Mouse (Mus musculus) stomach, embryonic 16.5 days (tissue): ENCODE measurements at regions not wholly inside any gene's neighbourhood (a gene's known extent, or its start where the extent isn't known, plus 50 kb on each side); places are given as distances from the start of the nearest gene placed in this dataset.

ENCODE experiments used
- ATAC-seq: fragments of 200-750 bp; cut with Nextera tagmentation; 2 replicates; pipeline ENCODE4 v1.8.0; 2017; ENCODE audit warnings: moderate number of reproducible peaks, moderate TSS enrichment; ENCODE audit not compliant: insufficient read depth, low FRiP score
- H3K27ac ChIP-seq: fragments of 300-500 bp; sonication (generic); 2 replicates; pipeline ENCODE4 v1.5.1; 2014; ENCODE audit warnings: low read length
- H3K27me3 ChIP-seq: fragments of 300-500 bp; sonication (generic); 2 replicates; pipeline ENCODE4 v1.6.1; 2014; ENCODE audit warnings: low read length, control low read depth, mixed read lengths; ENCODE audit not compliant: control insufficient read depth, insufficient read depth
- H3K36me3 ChIP-seq: fragments of 300-500 bp; sonication (generic); 2 replicates; pipeline ENCODE4 v1.6.1; 2014; ENCODE audit warnings: low read length; ENCODE audit not compliant: control insufficient read depth, insufficient read depth
- H3K4me1 ChIP-seq: fragments of 300-500 bp; sonication (generic); 2 replicates; pipeline ENCODE4 v1.6.1; 2014; ENCODE audit warnings: low read length, control low read depth, mixed read lengths; ENCODE audit not compliant: control insufficient read depth, insufficient read depth
- H3K4me2 ChIP-seq: fragments of 300-500 bp; sonication (generic); 2 replicates; pipeline ENCODE4 v1.6.1; 2014; ENCODE audit warnings: low read depth, low read length, mixed read lengths
- H3K4me3 ChIP-seq: fragments of 300-500 bp; sonication (generic); replicated peaks from 2 replicates; pipeline ENCODE4 v1.5.1; 2014; ENCODE audit warnings: mild to moderate bottlenecking, low read length
- H3K9ac ChIP-seq: fragments of 300-500 bp; sonication (generic); 2 replicates; pipeline ENCODE4 v1.6.1; 2014; ENCODE audit warnings: low read length
- H3K9me3 ChIP-seq: fragments of 300-500 bp; sonication (generic); replicated peaks from 2 replicates; pipeline ENCODE4 v1.6.1; 2016; ENCODE audit warnings: low read length, control low read depth; ENCODE audit not compliant: control insufficient read depth
- WGBS: fragments of 180-500 bp; shearing (Covaris S2); extraction: QIAGEN DNeasy Blood & Tissue Kit; methylation state at CpG from one replicate; pipeline ENCODE4 v1.1.7; 2014; 5-methylcytosine and 5-hydroxymethylcytosine counted together

DNA sequence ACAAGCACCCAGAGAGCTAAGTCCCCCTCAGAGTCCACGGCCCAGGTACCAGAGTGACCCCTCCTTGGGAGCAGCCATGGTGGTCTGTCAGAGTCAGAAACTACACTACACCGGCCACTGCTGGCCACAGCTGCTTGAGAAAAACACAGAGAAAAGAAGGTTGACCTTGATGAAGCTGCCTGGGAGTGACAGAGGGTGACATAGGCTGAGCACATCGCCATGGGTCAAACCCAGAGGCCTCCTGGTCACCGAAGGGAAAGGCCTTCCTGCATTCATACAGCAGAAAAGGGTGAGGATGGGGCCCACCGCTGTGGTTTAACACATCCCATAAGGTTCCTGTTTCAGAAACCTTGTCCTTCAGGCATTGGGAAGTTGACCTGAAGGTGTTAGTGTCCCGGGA, 153.0 kb downstream of the Setd4 start:
- H3K9ac ChIP-seq: no peak overlapping the region
- no peak overlapping the region for H3K4me3 ChIP-seq
- no peak for ATAC-seq
- H3K27me3 ChIP-seq: no peaks in the 10 kb centered on the region
- no peaks in the 10 kb centered on the region for H3K9me3 ChIP-seq
- H3K4me1 ChIP-seq: 0 out of 2 replicates have a peak, but pooled peaks cover 2% of the 10 kb centered on the region
- 88% methylated on average over 6 of the region's 6 CpGs for WGBS
- no peak overlapping the region for H3K27ac ChIP-seq
- H3K4me2 ChIP-seq: no peak overlapping the region
- H3K36me3 ChIP-seq: no peaks in the 10 kb centered on the region

DNA sequence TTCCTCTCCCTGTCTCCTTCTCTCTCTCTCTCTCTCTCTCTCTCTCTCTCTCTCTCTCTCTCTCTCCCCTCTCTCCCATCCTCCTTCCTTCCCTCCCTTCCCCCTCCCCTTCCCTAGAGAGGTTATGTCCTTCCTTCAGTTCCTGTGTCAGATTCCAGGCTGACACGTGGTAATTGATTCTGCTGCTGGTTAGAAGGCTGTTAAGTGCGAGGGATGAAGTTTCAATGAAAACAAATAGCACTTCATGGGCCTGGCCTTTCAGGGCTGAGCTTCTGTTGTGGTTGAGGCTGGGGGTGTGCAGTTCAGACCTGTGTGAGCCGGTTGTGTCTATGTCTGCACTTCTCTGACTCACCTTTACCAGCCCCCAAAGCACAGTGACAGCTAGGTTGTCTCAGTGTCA, 153.9 kb downstream of the Setd4 start:
- H3K4me1 ChIP-seq: 0 out of 2 replicates have a peak, but pooled peaks cover 2% of the 10 kb centered on the region
- 28% methylated on average over 3 of the region's 3 CpGs for WGBS
- H3K27ac ChIP-seq: no peak overlapping the region
- no peaks in the 10 kb centered on the region for H3K36me3 ChIP-seq
- H3K9me3 ChIP-seq: no peaks in the 10 kb centered on the region
- H3K4me2 ChIP-seq: no peak overlapping the region
- H3K4me3 ChIP-seq: no peak overlapping the region
- no peak for ATAC-seq
- H3K9ac ChIP-seq: no peak overlapping the region
- no peaks in the 10 kb centered on the region for H3K27me3 ChIP-seq

DNA sequence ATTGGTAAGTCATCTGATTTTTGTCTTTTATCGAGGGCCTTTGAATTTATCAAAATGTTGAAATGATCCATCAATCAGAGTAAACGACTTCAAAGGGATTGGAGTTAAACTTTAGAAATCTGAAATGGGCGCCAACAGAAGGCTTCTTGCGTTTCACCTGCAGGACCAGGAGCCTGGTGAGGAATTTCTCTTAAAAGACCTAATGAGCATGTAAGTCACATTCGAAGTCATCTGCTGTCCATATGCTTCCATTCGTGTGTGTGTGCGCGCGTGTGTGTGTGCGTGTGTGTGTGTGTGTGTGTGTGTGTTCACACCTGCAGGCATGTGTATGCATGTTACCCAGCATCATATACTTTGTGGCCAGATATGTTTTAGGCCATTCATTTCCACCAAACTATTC, 155.7 kb downstream of the Setd4 start:
- H3K9ac ChIP-seq: no peak overlapping the region
- WGBS: 74% methylated on average over 10 of the region's 10 CpGs
- 0 out of 2 replicates have a peak, but pooled peaks cover 2% of the 10 kb centered on the region for H3K4me1 ChIP-seq
- ATAC-seq: no peak
- H3K27ac ChIP-seq: no peak overlapping the region
- H3K4me3 ChIP-seq: no peak overlapping the region
- H3K27me3 ChIP-seq: no peaks in the 10 kb centered on the region
- no peak overlapping the region for H3K4me2 ChIP-seq
- no peaks in the 10 kb centered on the region; the same call in 1 of the 2 replicates for H3K9me3 ChIP-seq
- H3K36me3 ChIP-seq: no peaks in the 10 kb centered on the region

DNA sequence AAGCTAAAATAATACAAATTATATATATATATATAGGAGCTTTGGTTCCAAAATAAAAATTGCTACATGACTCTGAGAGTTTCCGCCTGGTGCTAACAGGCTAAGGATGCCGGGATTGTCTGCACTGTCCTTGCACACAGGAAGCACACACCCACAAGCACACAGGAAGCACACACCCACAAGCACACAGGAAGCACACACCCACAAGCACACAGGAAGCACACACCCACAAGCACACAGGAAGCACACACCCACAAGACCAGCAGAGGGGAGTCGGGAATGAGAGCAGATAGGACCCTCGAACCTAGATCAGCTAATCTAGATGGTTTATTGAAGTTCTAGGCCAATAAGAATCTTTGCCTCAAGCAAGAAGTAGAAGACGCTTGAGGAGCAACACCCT, 156.9 kb downstream of the Setd4 start:
- Histone ChIP-seq H3K4me2 (no peak overlapping the region), H3K9ac (no peak overlapping the region), H3K4me3 (no peak overlapping the region), H3K36me3 (no peaks in the 10 kb centered on the region), H3K27ac (peak overlapping the region; percentile 72), H3K9me3 (no peaks in the 10 kb centered on the region; the same call in 1 of the 2 replicates), H3K4me1 (peaks cover 9% of the 10 kb centered on the region; the same call in 1 of the 2 replicates), H3K27me3 (no peaks in the 10 kb centered on the region)
- WGBS: 80% methylated on average over 5 of the region's 5 CpGs
- no peak for ATAC-seq

DNA sequence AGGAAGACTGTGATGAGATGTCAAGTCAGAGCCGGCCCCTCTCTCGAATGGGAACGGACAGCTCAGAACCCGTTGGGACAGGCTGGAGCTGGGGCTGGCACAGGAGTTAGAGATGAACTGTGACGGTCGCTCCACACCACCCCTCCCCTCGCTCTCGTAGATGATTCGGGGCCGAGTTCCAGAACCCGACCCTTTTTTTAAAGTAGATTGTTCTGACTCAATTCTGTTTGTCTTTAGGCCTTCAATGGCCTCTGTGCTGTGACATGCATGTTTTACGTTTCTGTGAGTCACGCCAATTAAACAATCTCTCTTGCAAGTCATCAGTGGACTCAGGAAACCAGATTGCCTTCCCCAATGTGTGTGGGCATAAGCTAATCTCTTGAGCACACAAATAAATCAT, 157.7 kb downstream of the Setd4 start:
- peak; percentile 78 for ATAC-seq
- H3K27ac ChIP-seq: peak overlapping the region; percentile 72
- no peaks in the 10 kb centered on the region for H3K27me3 ChIP-seq
- no peaks in the 10 kb centered on the region; the same call in 1 of the 2 replicates for H3K9me3 ChIP-seq
- 47% methylated on average over 13 of the region's 13 CpGs for WGBS
- H3K4me1 ChIP-seq: peaks cover 9% of the 10 kb centered on the region; the same call in 1 of the 2 replicates
- H3K4me2 ChIP-seq: no peak overlapping the region
- no peak overlapping the region for H3K9ac ChIP-seq
- H3K4me3 ChIP-seq: no peak overlapping the region
- no peaks in the 10 kb centered on the region for H3K36me3 ChIP-seq

DNA sequence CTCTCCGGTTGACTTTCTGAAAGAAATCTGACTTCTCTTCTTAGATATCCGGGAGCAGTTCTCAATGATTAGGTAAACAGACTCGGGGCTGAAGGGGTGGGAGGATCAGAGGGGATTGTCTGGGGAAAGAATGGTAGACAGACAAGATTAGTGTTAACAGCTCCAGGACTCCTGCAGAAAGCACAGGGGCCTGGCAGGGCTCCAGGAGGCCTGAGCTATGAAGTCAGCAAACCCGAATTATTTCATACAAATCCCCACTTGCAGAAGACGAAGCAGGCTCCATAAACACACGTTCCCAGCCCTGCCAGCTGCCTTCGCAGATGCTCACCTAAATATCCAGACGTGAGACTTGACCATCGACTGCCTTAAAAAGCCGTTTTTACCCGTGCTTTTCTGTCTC, 161.0 kb downstream of the Setd4 start:
- Histone ChIP-seq H3K27ac (peak overlapping the region; percentile 64), H3K4me2 (peak overlapping the region; percentile 29; the same call in 1 of the 2 replicates), H3K4me3 (0 out of 2 replicates have a peak overlapping the region, but pooled peaks have one; percentile 8), H3K4me1 (peaks cover 13% of the 10 kb centered on the region), H3K9ac (peak overlapping the region; percentile 26; the same call in 1 of the 2 replicates), H3K9me3 (no peaks in the 10 kb centered on the region; the same call in 1 of the 2 replicates), H3K27me3 (no peaks in the 10 kb centered on the region), H3K36me3 (no peaks in the 10 kb centered on the region)
- WGBS: 19% methylated on average over 11 of the region's 11 CpGs
- ATAC-seq: peak; percentile 30; the same call in 1 of the 2 replicates

DNA sequence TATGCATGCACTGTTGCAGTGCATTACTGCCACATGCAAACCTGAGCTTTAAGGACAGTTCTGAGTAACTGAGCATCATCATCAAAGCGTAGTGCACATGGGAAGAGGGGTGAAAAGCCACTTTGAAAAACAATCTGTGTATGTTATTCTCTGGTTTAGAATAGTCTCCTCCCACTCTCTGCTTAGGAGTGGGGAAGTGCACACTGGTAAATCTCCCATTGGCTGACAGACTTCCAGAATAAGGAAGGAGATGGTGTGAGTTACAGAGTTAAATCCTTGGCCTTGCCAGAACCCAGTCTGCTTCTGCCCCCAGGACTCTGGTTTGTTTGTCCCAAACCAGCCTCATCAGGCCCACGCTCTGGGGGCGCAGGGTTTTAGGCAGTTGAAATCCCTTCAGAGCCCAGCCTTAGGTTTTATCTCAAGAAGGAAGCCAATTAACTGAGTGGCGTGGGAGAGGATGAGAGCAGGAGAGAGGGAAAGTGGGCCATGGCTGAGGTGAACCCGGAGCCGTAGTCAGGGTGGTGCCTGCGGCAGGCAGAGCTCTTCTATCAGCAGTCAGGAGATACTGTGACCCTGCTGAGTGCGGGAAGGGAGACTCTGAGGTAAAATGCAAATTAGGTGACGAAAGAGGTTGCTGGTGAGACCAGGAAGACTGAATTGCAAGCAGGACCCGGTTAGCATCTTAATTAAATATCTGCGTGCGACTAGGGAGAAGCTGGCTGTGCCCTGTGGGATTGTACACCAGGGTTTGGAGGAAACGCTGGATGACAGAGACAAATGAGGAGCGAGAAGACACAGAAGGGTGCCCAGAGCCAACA, 166.0 kb downstream of the Setd4 start:
- H3K36me3 ChIP-seq: no peaks in the 10 kb centered on the region
- H3K9ac ChIP-seq: 0 out of 2 replicates have a peak overlapping the region, but pooled peaks have one; percentile 7
- H3K9me3 ChIP-seq: no peaks in the 10 kb centered on the region
- no peaks in the 10 kb centered on the region for H3K27me3 ChIP-seq
- no peak overlapping the region for H3K4me3 ChIP-seq
- H3K27ac ChIP-seq: no peak overlapping the region
- H3K4me1 ChIP-seq: peaks cover 10% of the 10 kb centered on the region
- 0 out of 2 replicates have a peak overlapping the region, but pooled peaks have one; percentile 3 for H3K4me2 ChIP-seq
- whole genome bisulfite sequencing: 24% methylated on average over 14 of the region's 14 CpGs
- no peak for ATAC-seq

DNA sequence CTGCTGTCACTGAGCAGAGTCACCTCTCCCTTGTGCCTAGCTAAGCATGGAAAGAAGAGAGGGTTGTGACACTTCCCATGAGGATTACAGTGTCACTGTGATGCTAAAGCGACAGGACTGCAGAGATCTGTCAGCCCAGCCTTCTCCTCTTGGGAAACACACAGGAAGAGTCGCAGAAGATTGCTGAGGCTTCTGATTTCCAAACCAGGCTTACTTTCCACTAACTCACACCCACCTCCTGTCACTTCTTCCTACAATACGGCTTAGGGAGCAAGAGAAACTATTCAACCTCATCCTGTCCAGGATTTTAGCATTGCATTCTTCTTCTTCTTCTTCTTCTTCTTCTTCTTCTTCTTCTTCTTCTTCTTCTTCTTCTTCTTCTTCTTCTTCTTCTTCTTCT, 167.1 kb downstream of the Setd4 start:
- 56% methylated on average over 3 of the region's 3 CpGs for WGBS
- peaks cover 5% of the 10 kb centered on the region for H3K4me1 ChIP-seq
- no peak for ATAC-seq

DNA sequence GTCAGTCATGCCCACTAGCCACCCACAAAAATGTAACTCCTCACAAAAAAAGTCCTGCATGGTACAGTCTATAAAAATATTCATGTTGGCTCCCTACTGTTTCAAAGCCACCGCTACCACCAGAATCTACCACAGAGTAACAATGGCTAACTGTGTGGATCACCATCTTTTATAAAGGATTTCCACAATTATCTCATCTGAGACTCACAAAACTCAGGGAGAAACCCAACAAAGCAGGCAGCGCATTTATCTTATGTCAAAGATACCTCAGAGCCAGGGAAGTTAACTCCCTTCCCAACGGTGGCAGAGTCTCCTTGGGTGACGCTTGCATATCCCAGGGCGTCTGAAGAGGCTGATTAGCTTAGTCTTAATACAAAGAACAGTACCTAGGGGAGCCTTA, 172.5 kb downstream of the Setd4 start:
- Histone ChIP-seq H3K4me2 (no peak overlapping the region), H3K4me1 (no peaks in the 10 kb centered on the region), H3K27me3 (no peaks in the 10 kb centered on the region), H3K9ac (no peak overlapping the region), H3K27ac (no peak overlapping the region), H3K9me3 (no peaks in the 10 kb centered on the region), H3K4me3 (no peak overlapping the region), H3K36me3 (no peaks in the 10 kb centered on the region)
- 83% methylated on average over 5 of the region's 5 CpGs for WGBS
- no peak for ATAC-seq

More for the DNA sequence above, 167.1 kb downstream of the Setd4 start:
- Histone ChIP-seq H3K27me3 (no peaks in the 10 kb centered on the region), H3K9ac (no peak overlapping the region), H3K4me2 (no peak overlapping the region), H3K36me3 (no peaks in the 10 kb centered on the region), H3K4me3 (no peak overlapping the region), H3K27ac (no peak overlapping the region), H3K9me3 (no peaks in the 10 kb centered on the region)
